Mouse (Mus musculus): ENCODE data around the gene Cdc42se1. TPM values are rescaled to one million over a fixed set of nuclear protein-coding genes. Genes with fewer than 3 reads are reported as not detected.

The Cdc42se1 gene
- polyA plus RNA-seq, 1 experiment, result not detected

GRCm38 (mm10) chr3:95275161-95275560 is 46.6 kb downstream of the Cdc42se1 start:
- Histone ChIP-seq H3K27ac (ENCODE audit: insufficient read depth, low read depth, low read length) (no peak overlapping the region), H3K4me1 (ENCODE audit: control insufficient read depth, insufficient read depth, low read length) (peaks cover 13% of the 10 kb centered on the region), H3K4me3 (ENCODE audit: insufficient read depth, low read depth, low read length) (no peak overlapping the region)
- TF ChIP-seq CTCF (IDR thresholded peaks at IDR 0.05; ENCODE audit: insufficient read depth, low read depth, low read length), result no peak
- no peak for TF ChIP-seq POLR2A (IDR thresholded peaks at IDR 0.05; ENCODE audit: insufficient read depth, low read depth, low read length)
- 72% methylated on average over 6 of the region's 6 CpGs for WGBS

GRCm38 (mm10) chr3:95276428-95276934 is 47.9 kb downstream of the Cdc42se1 start:
- WGBS, result 60% methylated on average over 5 of the region's 5 CpGs
- TF ChIP-seq CTCF (IDR thresholded peaks at IDR 0.05; ENCODE audit: insufficient read depth, low read depth, low read length), result no peak
- no peak for TF ChIP-seq POLR2A (IDR thresholded peaks at IDR 0.05; ENCODE audit: insufficient read depth, low read depth, low read length)
- Histone ChIP-seq H3K4me1 (ENCODE audit: control insufficient read depth, insufficient read depth, low read length) (peaks cover 13% of the 10 kb centered on the region), H3K4me3 (ENCODE audit: insufficient read depth, low read depth, low read length) (no peak overlapping the region), H3K27ac (ENCODE audit: insufficient read depth, low read depth, low read length) (no peak overlapping the region)

GRCm38 (mm10) chr3:95277149-95277551 is 48.6 kb downstream of the Cdc42se1 start:
- 0 out of 2 replicates have a peak overlapping the region, but pooled peaks have one; percentile 23 for H3K27ac ChIP-seq (ENCODE audit: insufficient read depth, low read depth, low read length)
- TF ChIP-seq POLR2A (IDR thresholded peaks at IDR 0.05; ENCODE audit: insufficient read depth, low read depth, low read length) (no peak), CTCF (IDR thresholded peaks at IDR 0.05; ENCODE audit: insufficient read depth, low read depth, low read length) (no peak)
- 83% methylated on average over 1 of the region's 1 CpGs for WGBS
- H3K4me3 ChIP-seq (ENCODE audit: insufficient read depth, low read depth, low read length), result no peak overlapping the region
- peaks cover 13% of the 10 kb centered on the region for H3K4me1 ChIP-seq (ENCODE audit: control insufficient read depth, insufficient read depth, low read length)

- peak overlapping the region; percentile 97; the same call in 1 of the 2 replicates for H3K27ac ChIP-seq (ENCODE audit: insufficient read depth, low read depth, low read length)
- H3K4me3 ChIP-seq (ENCODE audit: insufficient read depth, low read depth, low read length), result peak overlapping the region; percentile 98
- WGBS, result 13% methylated on average over 8 of the region's 8 CpGs
- TF ChIP-seq CTCF (IDR thresholded peaks at IDR 0.05; ENCODE audit: insufficient read depth, low read depth, low read length), result no peak
- no peak for TF ChIP-seq POLR2A (IDR thresholded peaks at IDR 0.05; ENCODE audit: insufficient read depth, low read depth, low read length)
- H3K4me1 ChIP-seq (ENCODE audit: control insufficient read depth, insufficient read depth, low read length), result peaks cover 12% of the 10 kb centered on the region
Measured at GRCm38 (mm10) chr3:95280747-95281146, 52.2 kb downstream of the Cdc42se1 start.

- TF ChIP-seq POLR2A (IDR thresholded peaks at IDR 0.05; ENCODE audit: insufficient read depth, low read depth, low read length) (no peak), CTCF (IDR thresholded peaks at IDR 0.05; ENCODE audit: insufficient read depth, low read depth, low read length) (0 out of 2 replicates have a peak, but pooled peaks have one; percentile 4)
- WGBS, result under 1% methylated on average over 53 of the region's 53 CpGs
Measured at GRCm38 (mm10) chr3:95281216-95282126, 52.9 kb downstream of the Cdc42se1 start, which contains the start of the genes Mindy1 and Prune1. Gene Mindy1 (plus strand): TSS chr3:95281345. Gene Prune1 (minus strand): TSS chr3:95282076.

GRCm38 (mm10) chr3:95282381-95282864 is 53.9 kb downstream of the Cdc42se1 start:
- H3K4me1 ChIP-seq (ENCODE audit: control insufficient read depth, insufficient read depth, low read length), result peaks cover 15% of the 10 kb centered on the region
- TF ChIP-seq POLR2A (IDR thresholded peaks at IDR 0.05; ENCODE audit: insufficient read depth, low read depth, low read length) (no peak), CTCF (IDR thresholded peaks at IDR 0.05; ENCODE audit: insufficient read depth, low read depth, low read length) (no peak)
- WGBS, result under 1% methylated on average over 11 of the region's 11 CpGs

More at GRCm38 (mm10) chr3:95281216-95282126, 52.9 kb downstream of the Cdc42se1 start, which contains the start of the genes Mindy1 and Prune1:
- H3K4me1 ChIP-seq (ENCODE audit: control insufficient read depth, insufficient read depth, low read length), result peaks cover 13% of the 10 kb centered on the region
- H3K27ac ChIP-seq (ENCODE audit: insufficient read depth, low read depth, low read length), result peak within 1 kb of the TSS; percentile 97
- H3K4me3 ChIP-seq (ENCODE audit: insufficient read depth, low read depth, low read length), result peak within 1 kb of the TSS; percentile 98

GRCm38 (mm10) chr3:95282865-95283588 is 54.5 kb downstream of the Cdc42se1 start:
- peak overlapping the region; percentile 74 for H3K4me3 ChIP-seq (ENCODE audit: insufficient read depth, low read depth, low read length)
- 0% methylated on average over 51 of the region's 51 CpGs for WGBS
- H3K27ac ChIP-seq (ENCODE audit: insufficient read depth, low read depth, low read length), result peak overlapping the region; percentile 91
- no peak for TF ChIP-seq POLR2A (IDR thresholded peaks at IDR 0.05; ENCODE audit: insufficient read depth, low read depth, low read length)
- no peak for TF ChIP-seq CTCF (IDR thresholded peaks at IDR 0.05; ENCODE audit: insufficient read depth, low read depth, low read length)
- peaks cover 15% of the 10 kb centered on the region for H3K4me1 ChIP-seq (ENCODE audit: control insufficient read depth, insufficient read depth, low read length)

More at GRCm38 (mm10) chr3:95282381-95282864, 53.9 kb downstream of the Cdc42se1 start:
- H3K4me3 ChIP-seq (ENCODE audit: insufficient read depth, low read depth, low read length), result peak overlapping the region; percentile 74
- H3K27ac ChIP-seq (ENCODE audit: insufficient read depth, low read depth, low read length), result peak overlapping the region; percentile 91

- 0% methylated on average over 7 of the region's 7 CpGs for WGBS
- TF ChIP-seq POLR2A (IDR thresholded peaks at IDR 0.05; ENCODE audit: insufficient read depth, low read depth, low read length) (no peak), CTCF (IDR thresholded peaks at IDR 0.05; ENCODE audit: insufficient read depth, low read depth, low read length) (no peak)
- H3K27ac ChIP-seq (ENCODE audit: insufficient read depth, low read depth, low read length), result peak overlapping the region; percentile 91
- peak overlapping the region; percentile 74 for H3K4me3 ChIP-seq (ENCODE audit: insufficient read depth, low read depth, low read length)
- H3K4me1 ChIP-seq (ENCODE audit: control insufficient read depth, insufficient read depth, low read length), result peaks cover 15% of the 10 kb centered on the region
Measured at GRCm38 (mm10) chr3:95283589-95283941, 55.0 kb downstream of the Cdc42se1 start.
